Mouse (Mus musculus): ENCODE measurements around the gene Bbx. TPM values are rescaled to one million over a fixed set of nuclear protein-coding genes. Genes with fewer than 3 reads are reported as not detected.

Gene Bbx
- total RNA-seq, 1 experiment from 2014 or later: 39.8 TPM

GRCm38 (mm10) chr16:50360631-50361030, 71.6 kb downstream of the Bbx start:
- no peak for ATAC-seq (replicated peaks; ENCODE audit: insufficient number of reproducible peaks, low FRiP score, low TSS enrichment, poor library complexity, severe bottlenecking)

GRCm38 (mm10) chr16:50329684-50330083, 102.5 kb downstream of the Bbx start:
- no peak for ATAC-seq (replicated peaks; ENCODE audit: insufficient number of reproducible peaks, low FRiP score, low TSS enrichment, poor library complexity, severe bottlenecking)

- no peak for ATAC-seq (replicated peaks; ENCODE audit: insufficient number of reproducible peaks, low FRiP score, low TSS enrichment, poor library complexity, severe bottlenecking)
These were observed 107.4 kb downstream of the Bbx start for GRCm38 (mm10) chr16:50324746-50325145.

- no peak for ATAC-seq (replicated peaks; ENCODE audit: insufficient number of reproducible peaks, low FRiP score, low TSS enrichment, poor library complexity, severe bottlenecking)
These were observed 107.9 kb downstream of the Bbx start for GRCm38 (mm10) chr16:50324292-50324691.

- ATAC-seq (replicated peaks; ENCODE audit: insufficient number of reproducible peaks, low FRiP score, low TSS enrichment, poor library complexity, severe bottlenecking): no peak
These were observed 110.8 kb downstream of the Bbx start for GRCm38 (mm10) chr16:50321368-50321767.

GRCm38 (mm10) chr16:50318255-50318654, 113.9 kb downstream of the Bbx start:
- ATAC-seq (replicated peaks; ENCODE audit: insufficient number of reproducible peaks, low FRiP score, low TSS enrichment, poor library complexity, severe bottlenecking): no peak

GRCm38 (mm10) chr16:50315349-50315969, 116.7 kb downstream of the Bbx start:
- ATAC-seq (replicated peaks; ENCODE audit: insufficient number of reproducible peaks, low FRiP score, low TSS enrichment, poor library complexity, severe bottlenecking): no peak

GRCm38 (mm10) chr16:50311588-50311987, 120.6 kb downstream of the Bbx start:
- ATAC-seq (replicated peaks; ENCODE audit: insufficient number of reproducible peaks, low FRiP score, low TSS enrichment, poor library complexity, severe bottlenecking): no peak

- no peak for ATAC-seq (replicated peaks; ENCODE audit: insufficient number of reproducible peaks, low FRiP score, low TSS enrichment, poor library complexity, severe bottlenecking)
These were observed 122.7 kb downstream of the Bbx start for GRCm38 (mm10) chr16:50309411-50310042.

- ATAC-seq (replicated peaks; ENCODE audit: insufficient number of reproducible peaks, low FRiP score, low TSS enrichment, poor library complexity, severe bottlenecking): no peak
These were observed 123.9 kb downstream of the Bbx start for GRCm38 (mm10) chr16:50308256-50308655.

GRCm38 (mm10) chr16:50307231-50307630, 125.0 kb downstream of the Bbx start:
- no peak for ATAC-seq (replicated peaks; ENCODE audit: insufficient number of reproducible peaks, low FRiP score, low TSS enrichment, poor library complexity, severe bottlenecking)

- ATAC-seq (replicated peaks; ENCODE audit: insufficient number of reproducible peaks, low FRiP score, low TSS enrichment, poor library complexity, severe bottlenecking): no peak
These were observed 125.5 kb downstream of the Bbx start for GRCm38 (mm10) chr16:50306727-50307126.

GRCm38 (mm10) chr16:50305156-50305555, 127.0 kb downstream of the Bbx start:
- ATAC-seq (replicated peaks; ENCODE audit: insufficient number of reproducible peaks, low FRiP score, low TSS enrichment, poor library complexity, severe bottlenecking): no peak

GRCm38 (mm10) chr16:50302566-50302965, 129.6 kb downstream of the Bbx start:
- no peak for ATAC-seq (replicated peaks; ENCODE audit: insufficient number of reproducible peaks, low FRiP score, low TSS enrichment, poor library complexity, severe bottlenecking)

GRCm38 (mm10) chr16:50298743-50299443, 133.3 kb downstream of the Bbx start:
- ATAC-seq (replicated peaks; ENCODE audit: insufficient number of reproducible peaks, low FRiP score, low TSS enrichment, poor library complexity, severe bottlenecking): no peak

- ATAC-seq (replicated peaks; ENCODE audit: insufficient number of reproducible peaks, low FRiP score, low TSS enrichment, poor library complexity, severe bottlenecking): no peak
These were observed 138.5 kb downstream of the Bbx start for GRCm38 (mm10) chr16:50293502-50294228.

- ATAC-seq (replicated peaks; ENCODE audit: insufficient number of reproducible peaks, low FRiP score, low TSS enrichment, poor library complexity, severe bottlenecking): no peak
These were observed 139.4 kb downstream of the Bbx start for GRCm38 (mm10) chr16:50292834-50293233.

- ATAC-seq (replicated peaks; ENCODE audit: insufficient number of reproducible peaks, low FRiP score, low TSS enrichment, poor library complexity, severe bottlenecking): no peak
These were observed 142.4 kb downstream of the Bbx start for GRCm38 (mm10) chr16:50289764-50290163.

- ATAC-seq (replicated peaks; ENCODE audit: insufficient number of reproducible peaks, low FRiP score, low TSS enrichment, poor library complexity, severe bottlenecking): no peak
These were observed 159.4 kb downstream of the Bbx start for GRCm38 (mm10) chr16:50272813-50273212.

Measured in monocyte, adult 5-6 weeks (primary cell).